Mouse (Mus musculus) liver, adult 2 months (tissue): ENCODE measurements around the gene Adgrf1. TPM values are rescaled to one million over a fixed set of nuclear protein-coding genes. Genes with fewer than 3 reads are reported as not detected.
A peak's percentile ranks its signal among the peaks of the same experiment; 100 is the strongest.

ENCODE experiments used
- DNase-seq: peaks from one replicate; pipeline ENCODE4 v3.0.0-alpha.2; 2011; ENCODE audit warnings: low read depth, low spot score; ENCODE audit errors: extremely low read depth
- H3K27ac ChIP-seq: fragments of 200-500 bp; replicated peaks from 2 replicates; pipeline ENCODE4 v1.5.1; 2012; ENCODE audit warnings: low read depth, mild to moderate bottlenecking, control low read depth, inconsistent platforms, low read length; ENCODE audit not compliant: insufficient read depth
- H3K27me3 ChIP-seq: fragments of 200-500 bp; 2 replicates; pipeline ENCODE4 v1.6.1; 2012; ENCODE audit warnings: mild to moderate bottlenecking, moderate library complexity, low read length, inconsistent platforms; ENCODE audit not compliant: control insufficient read depth, insufficient read depth
- H3K36me3 ChIP-seq: fragments of 200-500 bp; 2 replicates; pipeline ENCODE4 v1.6.1; 2012; ENCODE audit warnings: low read length, inconsistent platforms; ENCODE audit not compliant: control insufficient read depth, insufficient read depth
- H3K4me1 ChIP-seq: fragments of 200-500 bp; 2 replicates; pipeline ENCODE4 v1.6.1; 2011; ENCODE audit warnings: low read length; ENCODE audit not compliant: control insufficient read depth, insufficient read depth
- H3K4me3 ChIP-seq: fragments of 200-500 bp; 2 replicates; pipeline ENCODE4 v1.5.1; 2011; ENCODE audit warnings: low read depth, mild to moderate bottlenecking, control low read depth, low read length, moderate library complexity; ENCODE audit not compliant: insufficient read depth
- H3K79me2 ChIP-seq: fragments of 200-500 bp; 2 replicates; pipeline ENCODE4 v1.6.1; 2012; ENCODE audit warnings: inconsistent platforms, mild to moderate bottlenecking, low read length, moderate library complexity; ENCODE audit not compliant: control insufficient read depth, insufficient read depth
- H3K9ac ChIP-seq: fragments of 200-500 bp; 2 replicates; pipeline ENCODE4 v1.6.1; 2012; ENCODE audit warnings: low read depth, mild to moderate bottlenecking, control low read depth, inconsistent platforms, low read length
- CTCF ChIP-seq: fragments of 200-500 bp; IDR thresholded peaks from 2 replicates; pipeline ENCODE4 v1.5.1; 2011; ENCODE audit warnings: low read depth, low read length, control low read depth
- POLR2A ChIP-seq: fragments of 200-500 bp; IDR thresholded peaks from 2 replicates; pipeline ENCODE4 v1.6.1; 2011; ENCODE audit warnings: low read length, control low read depth; ENCODE audit not compliant: insufficient read depth; ENCODE audit errors: extremely low read depth
- WGBS: fragments of 180-500 bp; shearing (Covaris S2); methylation state at CpG from one replicate; pipeline ENCODE4 v1.1.7; 2018; 5-methylcytosine and 5-hydroxymethylcytosine counted together
- polyA plus RNA-seq: library from polyadenylated mRNA; depleted of rRNA; stranded (reverse); fragments of >200 nt; gene quantifications from 2 replicates; pipeline ENCODE4 v1.2.3, GENCODE M21; 2012; rRNA removed
- total RNA-seq: library from RNA; depleted of rRNA; stranded (reverse); fragments of >200 nt; gene quantifications from 2 replicates; pipeline ENCODE4 v1.2.3, GENCODE M21; 2014; rRNA removed

Gene Adgrf1
- total and polyA plus RNA-seq, 2 experiments = 6.2 to 7.2 TPM

DNA sequence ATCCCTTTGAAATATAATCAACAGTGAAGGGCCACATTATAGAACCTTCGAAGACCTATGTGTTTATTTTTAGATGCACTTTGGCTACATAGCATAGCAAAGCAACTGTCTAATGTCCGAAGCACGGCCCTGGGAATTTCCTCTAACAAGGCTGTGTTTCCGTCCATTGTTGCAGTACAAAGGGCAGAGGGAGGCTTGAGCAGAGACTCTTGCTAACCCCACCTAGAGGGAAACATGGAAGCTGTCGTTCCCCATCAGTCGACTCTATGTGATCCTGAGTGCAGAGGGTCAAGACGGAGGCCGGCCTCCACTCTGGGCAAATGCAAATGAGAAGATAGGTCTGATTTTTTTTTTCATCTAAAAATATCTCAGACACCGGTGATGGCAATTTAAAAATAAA lies 96.4 kb downstream of the Adgrf1 start:
- H3K27ac ChIP-seq = peak overlapping the region; percentile 47
- no peak overlapping the region for H3K9ac ChIP-seq
- no peaks in the 10 kb centered on the region for H3K79me2 ChIP-seq
- H3K4me3 ChIP-seq = no peak overlapping the region
- 69% methylated on average over 9 of the region's 9 CpGs for WGBS
- peaks cover 1% of the 10 kb centered on the region; the same call in 1 of the 2 replicates for H3K4me1 ChIP-seq
- no peaks in the 10 kb centered on the region for H3K27me3 ChIP-seq
- H3K36me3 ChIP-seq = no peaks in the 10 kb centered on the region
- DNase-seq = peak; percentile 12
- TF ChIP-seq CTCF (no peak), POLR2A (no peak)

DNA sequence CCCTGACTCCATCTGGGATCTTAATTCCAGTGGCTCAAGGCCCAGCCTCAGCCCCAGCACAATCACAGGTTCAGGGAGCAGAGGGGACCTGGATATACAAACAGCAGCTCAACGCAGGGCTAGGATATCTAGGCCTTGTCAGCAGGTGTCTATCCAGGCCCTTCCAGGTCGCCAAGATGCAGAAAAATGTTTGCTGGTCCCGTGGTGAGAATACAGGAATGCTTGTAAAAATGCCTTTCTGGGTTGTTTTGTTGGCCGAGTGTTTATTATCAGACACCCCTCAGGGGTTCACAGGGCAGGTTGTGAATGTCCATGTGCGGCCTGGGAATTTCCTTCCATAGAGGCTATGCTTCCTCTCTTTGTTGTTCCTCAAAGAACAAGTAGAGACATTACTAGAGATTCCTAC lies 98.0 kb downstream of the Adgrf1 start:
- H3K9ac ChIP-seq = 0 out of 2 replicates have a peak overlapping the region, but pooled peaks have one; percentile 21
- no peak overlapping the region for H3K4me3 ChIP-seq
- peak overlapping the region; percentile 74 for H3K27ac ChIP-seq
- H3K79me2 ChIP-seq = no peaks in the 10 kb centered on the region
- no peak for DNase-seq
- no peaks in the 10 kb centered on the region for H3K36me3 ChIP-seq
- TF ChIP-seq POLR2A (no peak), CTCF (no peak)
- H3K4me1 ChIP-seq = peaks cover 3% of the 10 kb centered on the region; the same call in 1 of the 2 replicates
- 72% methylated on average over 5 of the region's 5 CpGs for WGBS
- no peaks in the 10 kb centered on the region for H3K27me3 ChIP-seq

GRCm38 (mm10) chr17:43372604-43373003 lies 102.5 kb downstream of the Adgrf1 start:
- Histone ChIP-seq H3K27me3 (no peaks in the 10 kb centered on the region), H3K4me3 (no peak overlapping the region), H3K4me1 (peaks cover 7% of the 10 kb centered on the region; the same call in 1 of the 2 replicates), H3K9ac (no peak overlapping the region), H3K79me2 (peaks cover 5% of the 10 kb centered on the region; the same call in 1 of the 2 replicates), H3K36me3 (no peaks in the 10 kb centered on the region), H3K27ac (peak overlapping the region; percentile 40; the same call in 1 of the 2 replicates)
- DNase-seq = no peak
- WGBS = 60% methylated on average over 4 of the region's 4 CpGs
- TF ChIP-seq CTCF (no peak), POLR2A (no peak)

DNA sequence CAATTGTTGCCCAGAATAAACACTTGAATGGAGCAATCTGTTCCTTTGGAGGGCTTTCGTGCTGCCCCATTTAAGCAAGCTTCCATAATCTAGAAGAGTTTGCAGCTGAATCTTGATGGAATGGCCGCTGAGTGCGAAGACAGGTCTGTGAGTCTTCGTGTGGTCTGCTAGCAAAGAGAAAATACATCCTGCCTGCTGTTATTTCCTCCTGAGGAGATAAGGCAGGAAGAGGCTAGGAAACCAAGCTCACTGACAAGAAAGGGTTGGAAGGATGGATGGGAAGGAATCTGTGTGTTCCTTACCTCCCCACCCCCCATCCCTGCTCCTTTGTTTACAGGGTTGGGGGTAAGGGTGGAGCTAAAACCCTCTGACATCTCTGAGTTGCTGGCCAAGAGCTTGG lies 103.9 kb downstream of the Adgrf1 start:
- H3K79me2 ChIP-seq = peaks cover 5% of the 10 kb centered on the region; the same call in 1 of the 2 replicates
- no peak overlapping the region for H3K4me3 ChIP-seq
- peaks cover 9% of the 10 kb centered on the region; the same call in 1 of the 2 replicates for H3K4me1 ChIP-seq
- whole genome bisulfite sequencing = 65% methylated on average over 4 of the region's 4 CpGs
- H3K36me3 ChIP-seq = no peaks in the 10 kb centered on the region
- no peak overlapping the region for H3K9ac ChIP-seq
- peak overlapping the region; percentile 76; the same call in 1 of the 2 replicates for H3K27ac ChIP-seq
- no peak for DNase-seq
- H3K27me3 ChIP-seq = no peaks in the 10 kb centered on the region
- TF ChIP-seq POLR2A (no peak), CTCF (no peak)

Other genes with a start within 250 kb of the Adgrf1 start
- gene Adgrf5, start 90.1 kb downstream of the Adgrf1 start, total RNA-seq = 25.8 and 29.6 TPM in 2 replicates
- gene Adgrf5, start 90.1 kb downstream of the Adgrf1 start, polyA plus RNA-seq = 4.7 and 6.0 TPM in 2 replicates
- gene Mep1a, start 232.5 kb downstream of the Adgrf1 start, total RNA-seq = 0.07 TPM in 1 of 2 replicates, not detected in the other
- gene Mep1a, start 232.5 kb downstream of the Adgrf1 start, polyA plus RNA-seq = 0.05 and 0.07 TPM in 2 replicates